8 mouse cellular contexts compared by ENCODE assay signal in the genomic region with DNA sequence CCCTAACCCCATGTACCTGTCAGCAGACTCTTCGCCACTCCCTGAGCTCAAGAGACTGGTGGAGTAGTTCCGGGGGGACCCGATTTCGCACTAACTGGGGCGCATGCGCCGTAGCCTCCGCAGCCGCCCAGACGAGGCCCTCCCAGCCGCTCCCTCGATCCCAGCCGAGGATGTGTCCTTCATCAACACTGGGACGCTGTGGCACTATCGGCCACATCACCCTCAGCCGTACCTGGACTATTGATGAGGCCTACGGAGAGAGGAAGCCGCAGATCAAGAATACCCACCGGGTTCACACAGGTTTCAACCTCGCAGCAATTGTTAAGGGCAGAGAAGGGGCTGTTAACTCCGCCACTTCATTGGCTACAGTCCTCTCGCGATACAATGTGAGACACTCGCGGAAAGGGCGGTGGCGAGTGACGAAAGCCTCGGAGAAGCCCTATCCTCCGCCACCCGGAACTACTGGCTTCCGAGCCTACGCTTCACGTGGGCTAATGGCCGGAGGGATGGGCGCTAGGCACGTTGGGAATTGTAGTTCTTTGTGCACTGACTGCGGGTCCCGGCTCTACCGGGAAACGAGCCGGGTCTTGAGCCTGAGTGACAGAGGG. TPM values are rescaled to one million over a fixed set of nuclear protein-coding genes. Genes with fewer than 3 reads are reported as not detected.
DNase-seq lines count a peak whose midpoint lies in the region; ATAC-seq and TF ChIP-seq lines count a peak whose summit lies in the region.

No protein-coding gene starts in this region.

- peak overlapping the region; percentile 90 for H3K9ac ChIP-seq in hindbrain, postnatal 0 days (replicated peaks; ENCODE audit: low read length)

- peak overlapping the region; percentile 97 for H3K27ac ChIP-seq in gastrocnemius, adult 2 months
- H3K27ac ChIP-seq in hindbrain, postnatal 0 days: peak overlapping the region; percentile 96
- peak overlapping the region; percentile 99 for H3K27ac ChIP-seq in left cerebral cortex, adult 2 months

- H3K27me3 ChIP-seq in hindbrain, postnatal 0 days (ENCODE audit: insufficient read depth, low read length): no peaks in the 10 kb centered on the region

- DNase-seq in ZHBTc4 (ENCODE audit: low read depth, low spot score): peak; percentile 99
- DNase-seq in gastrocnemius, adult 2 months: peak; percentile 98
- peak; percentile 100 for DNase-seq in hindbrain, postnatal 0 days (ENCODE audit: low spot score)
- DNase-seq in left cerebral cortex, adult 2 months (ENCODE audit: extremely low spot score in 1 of 2, low spot score in 2 of 2): peak; percentile 96 to 97
- peak; percentile 98 to 99 for DNase-seq in right cerebral cortex, adult 2 months (ENCODE audit: low spot score in 2 of 2)
- peak; percentile 98 for DNase-seq in urinary bladder, postnatal 14 days (ENCODE audit: low spot score)

- under 1% methylated on average over 42 of the region's 42 CpGs for WGBS in hindbrain, postnatal 0 days

- TF ChIP-seq CTCF in gastrocnemius, adult 2 months (IDR thresholded peaks at IDR 0.05): no peak
- TF ChIP-seq CTCF in hindbrain, postnatal 0 days (IDR thresholded peaks at IDR 0.05; ENCODE audit: low read depth): no peak
- no peak for TF ChIP-seq CTCF in left cerebral cortex, adult 2 months (IDR thresholded peaks at IDR 0.05)

- intact Hi-C loops in gastrocnemius, adult 2 months (cut with DNase I): loop anchor here (5.0 to 10.0 kb wide), 3 partner anchors 105 to 562 kb away; a partner anchor contains a TSS
- intact Hi-C loops in left cerebral cortex, adult 2 months (cut with DNase I): loop anchor here (1.0 to 10.0 kb wide), 2 partner anchors 107 to 562 kb away; a partner anchor contains a TSS

- peaks cover 12% of the 10 kb centered on the region for H3K4me1 ChIP-seq in hindbrain, postnatal 0 days (ENCODE audit: insufficient read depth, low read length)

- peak overlapping the region; percentile 79 for H3K4me3 ChIP-seq in gastrocnemius, adult 2 months
- H3K4me3 ChIP-seq in hindbrain, postnatal 0 days (ENCODE audit: low read length): peak overlapping the region; percentile 95
- H3K4me3 ChIP-seq in left cerebral cortex, adult 2 months: peak overlapping the region; percentile 67

- peaks cover 29% of the 10 kb centered on the region for H3K36me3 ChIP-seq in hindbrain, postnatal 0 days (ENCODE audit: insufficient read depth, low read length)

- no peaks in the 10 kb centered on the region for H3K9me3 ChIP-seq in hindbrain, postnatal 0 days (ENCODE audit: low read length)

- peak overlapping the region; percentile 87 for H3K4me2 ChIP-seq in hindbrain, postnatal 0 days (ENCODE audit: low read depth, low read length)

- ATAC-seq in common myeloid progenitor, adult 5-6 weeks (replicated peaks; ENCODE audit: low read depth, poor library complexity, severe bottlenecking): peak; percentile 92
- ATAC-seq in hindbrain, postnatal 0 days: peak; percentile 97
- ATAC-seq in megakaryocyte, adult 5-6 weeks (ENCODE audit: poor library complexity, severe bottlenecking): peak; percentile 91

RNA-seq across cellular contexts. Expression of a gene that starts 0.7 kb away (rescaled TPM):
- total RNA-seq in common myeloid progenitor, adult 5-6 weeks (2017): 43.7 and 48.5 TPM in 2 replicates
- 10 to 100 TPM; 34.1 to 34.2 TPM for total RNA-seq in gastrocnemius, adult 2 months (2021)
- 22.9 and 23.3 TPM in 2 replicates for total RNA-seq in hindbrain, postnatal 0 days (2014; rRNA removed)
- polyA plus RNA-seq in hindbrain, postnatal 0 days (2015; fragmentation: Nextera tagmentation; extraction: Ambion mirVana): 114 and 128 TPM in 2 replicates
- total RNA-seq in left cerebral cortex, adult 2 months (2021): 10 to 100 TPM; 52.7 to 65.9 TPM
- 60.9 and 65.4 TPM in 2 replicates for total RNA-seq in megakaryocyte, adult 5-6 weeks (2015)
- 48.1 and 51.9 TPM in 2 replicates for total RNA-seq in megakaryocyte, adult 5-6 weeks (2017)

RNA-seq across cellular contexts. Expression of a gene that starts 0.8 kb away (rescaled TPM):
- 41.0 and 70.5 TPM in 2 replicates for total RNA-seq in common myeloid progenitor, adult 5-6 weeks (2017)
- total RNA-seq in gastrocnemius, adult 2 months (2021): 10 to 100 TPM; 42.9 to 44.5 TPM
- total RNA-seq in hindbrain, postnatal 0 days (2014; rRNA removed): 16.2 and 20.7 TPM in 2 replicates
- 18.2 and 21.2 TPM in 2 replicates for polyA plus RNA-seq in hindbrain, postnatal 0 days (2015; fragmentation: Nextera tagmentation; extraction: Ambion mirVana)
- 10 to 100 TPM; 37.6 to 46.2 TPM for total RNA-seq in left cerebral cortex, adult 2 months (2021)
- total RNA-seq in megakaryocyte, adult 5-6 weeks (2015): 20.8 and 21.1 TPM in 2 replicates
- total RNA-seq in megakaryocyte, adult 5-6 weeks (2017): 7.6 and 14.3 TPM in 2 replicates

RNA-seq across cellular contexts. Expression of a gene that starts 39.4 kb away (rescaled TPM):
- not detected in 2 replicates for total RNA-seq in common myeloid progenitor, adult 5-6 weeks (2017)
- not detected for total RNA-seq in gastrocnemius, adult 2 months (2021)
- total RNA-seq in hindbrain, postnatal 0 days (2014; rRNA removed): not detected in 2 replicates
- not detected in 2 replicates for polyA plus RNA-seq in hindbrain, postnatal 0 days (2015; fragmentation: Nextera tagmentation; extraction: Ambion mirVana)
- not detected for total RNA-seq in left cerebral cortex, adult 2 months (2021)
- total RNA-seq in megakaryocyte, adult 5-6 weeks (2015): not detected in 2 replicates
- not detected in 2 replicates for total RNA-seq in megakaryocyte, adult 5-6 weeks (2017)

Comparison
In these comparisons a context has a peak if more than half of its experiments do, and no peak if none do; other contexts are left out.
1. Peak in every context shown above with its lines: DNase-seq, ATAC-seq, H3K4me3 ChIP-seq and H3K27ac ChIP-seq.